Mouse (Mus musculus) layer of hippocampus, postnatal 10 days (tissue): ENCODE results near the gene Nrde2. TPM values are rescaled to one million over a fixed set of nuclear protein-coding genes. Genes with fewer than 3 reads are reported as not detected.

Source experiments
- DNase-seq, 2 experiments: peaks; one replicate each; pipeline ENCODE4 v3.0.0; 2021; ENCODE audit warnings: low spot score in 2 of 2
- total RNA-seq, 2 experiments: library from RNA; stranded (reverse); gene quantifications; 2 replicates each; pipeline ENCODE4 v1.2.3; 2021

Gene Nrde2
- total RNA-seq, 2 experiments from 2014 or later, result 17.1 to 19.0 TPM

DNA sequence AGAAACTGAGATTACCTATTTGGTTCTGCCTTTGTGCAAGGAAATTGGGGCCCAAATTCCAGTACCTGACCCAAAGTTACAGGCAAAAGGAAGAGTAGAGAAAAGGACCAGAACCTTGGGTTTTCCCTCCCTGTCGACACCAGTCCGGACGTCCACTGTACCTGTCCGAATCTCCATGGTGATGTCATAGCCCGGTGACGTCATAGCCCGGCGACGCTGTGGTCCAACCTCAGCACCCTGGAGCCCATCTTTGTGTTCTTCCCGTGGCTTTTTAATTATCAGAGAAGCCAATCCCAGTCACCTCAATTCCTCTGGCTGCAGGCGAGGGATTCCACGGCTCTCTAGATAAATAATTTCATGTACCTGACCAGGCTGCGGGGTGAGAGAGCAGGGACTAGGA is 21.3 kb upstream of the Nrde2 start:
- DNase-seq, result no peak

- DNase-seq, result no peak
Observed at GRCm38 (mm10) chr12:100178898-100179440, 19.5 kb upstream of the Nrde2 start.

DNA sequence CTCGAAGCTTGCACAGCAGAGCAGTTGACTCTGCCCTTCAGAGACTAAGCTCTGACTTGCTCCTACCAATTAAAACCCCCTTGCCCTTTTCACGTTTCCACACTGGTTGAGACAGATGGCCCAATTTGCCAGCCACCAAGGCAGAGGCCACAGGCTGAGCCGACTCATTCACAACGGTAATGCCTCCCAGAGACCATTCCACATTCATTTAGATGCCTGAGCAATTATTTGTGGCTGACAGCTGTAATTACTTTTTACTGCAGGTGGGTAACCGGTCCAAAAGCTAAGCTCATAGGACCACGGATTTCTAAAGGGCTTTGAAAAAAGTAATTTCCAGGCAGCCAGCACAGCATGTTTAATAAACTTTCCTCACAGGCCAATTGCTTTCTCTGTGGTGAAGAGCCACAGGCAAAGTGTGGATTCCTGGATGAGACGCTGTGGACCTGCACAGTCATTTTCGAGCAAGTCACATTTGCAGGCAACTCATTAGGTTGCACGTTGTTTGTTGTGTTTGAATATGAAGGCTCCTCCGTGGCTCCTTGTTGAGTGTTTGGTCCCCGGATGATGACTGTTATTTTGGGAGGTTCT is 17.1 kb upstream of the Nrde2 start:
- no peak for DNase-seq

- DNase-seq, result no peak
Observed at GRCm38 (mm10) chr12:100172481-100172880, 13.0 kb upstream of the Nrde2 start.

GRCm38 (mm10) chr12:100167931-100168871 is 8.7 kb upstream of the Nrde2 start:
- no peak for DNase-seq

DNA sequence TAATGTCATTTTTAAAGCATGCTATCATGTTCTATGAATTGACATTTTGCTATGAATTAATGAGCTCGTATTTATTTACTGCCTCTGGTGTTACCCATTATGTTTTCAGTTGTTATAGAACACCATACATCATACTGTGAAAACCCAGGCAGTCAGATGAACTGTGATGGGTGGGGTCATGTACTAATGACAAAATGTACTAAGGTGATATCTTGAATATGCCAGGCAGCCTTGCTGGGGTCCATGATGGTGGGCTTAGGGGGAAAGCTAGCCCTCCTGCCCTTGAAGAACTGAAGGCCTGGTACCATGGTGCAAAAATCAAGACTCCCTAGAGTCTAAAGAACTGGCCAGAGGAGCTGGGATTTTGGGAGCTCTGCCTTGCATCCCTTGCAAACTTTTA is 8.0 kb upstream of the Nrde2 start:
- DNase-seq, result no peak

DNA sequence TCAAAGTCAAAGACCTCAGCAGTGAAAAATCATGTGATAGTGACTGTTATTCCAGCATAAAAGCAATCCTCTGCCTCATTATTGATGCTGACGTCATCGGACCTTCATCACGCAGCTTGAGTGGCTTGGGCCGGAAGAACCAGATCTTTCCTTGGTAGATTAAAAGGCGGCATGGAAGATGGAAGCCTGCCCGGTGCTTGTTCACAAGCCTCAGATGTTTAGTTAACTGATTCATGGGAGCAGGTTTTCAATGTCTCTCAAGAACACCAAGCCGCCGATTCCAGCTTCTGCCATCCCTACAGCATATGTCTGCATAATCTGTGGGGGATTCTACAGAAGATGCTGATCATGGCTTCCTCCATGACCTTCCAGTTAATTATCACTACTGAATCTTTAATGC is 7.5 kb upstream of the Nrde2 start:
- peak; percentile 41 to 53 for DNase-seq

GRCm38 (mm10) chr12:100166177-100166576 is 6.7 kb upstream of the Nrde2 start:
- peak; percentile 73 to 80 for DNase-seq

GRCm38 (mm10) chr12:100164991-100165500 is 5.6 kb upstream of the Nrde2 start:
- DNase-seq, result no peak

DNA sequence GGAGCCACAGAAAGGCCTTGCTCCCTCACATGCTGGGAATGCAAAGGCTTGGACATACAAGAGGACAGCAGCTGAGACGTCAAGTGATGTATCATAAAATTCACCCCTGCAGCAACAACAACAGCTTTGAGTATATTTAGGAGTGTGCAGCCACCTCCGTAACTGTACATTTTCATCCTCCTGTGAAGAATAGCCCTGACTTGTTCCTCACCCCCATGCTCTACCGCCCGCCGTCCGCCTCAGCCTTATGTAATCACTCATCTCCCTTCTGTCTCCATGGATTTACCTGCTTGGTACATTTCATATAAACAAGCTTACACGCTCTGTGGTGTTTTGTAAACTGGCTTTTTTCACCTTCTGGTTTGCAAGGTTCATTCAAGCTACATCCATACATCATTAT is 7.0 kb downstream of the Nrde2 start:
- no peak for DNase-seq

DNA sequence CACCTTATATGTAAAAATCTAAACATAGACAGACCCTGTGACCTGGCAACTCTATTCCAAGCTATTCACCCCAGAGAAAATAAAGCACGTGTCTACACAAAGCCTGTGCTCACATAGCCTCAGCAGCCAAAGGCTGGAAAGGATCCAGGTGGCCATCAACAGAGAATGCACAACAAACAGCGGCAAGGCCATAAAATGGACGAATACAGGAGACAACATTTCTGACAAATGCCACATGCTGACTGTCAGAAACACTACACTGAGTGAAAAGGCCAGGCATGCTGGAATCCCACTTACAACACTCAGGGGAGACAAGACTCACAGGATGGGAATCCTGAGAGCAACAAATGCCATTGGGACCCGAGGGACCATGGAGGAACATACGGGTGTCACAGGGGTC is 15.2 kb downstream of the Nrde2 start:
- no peak for DNase-seq

DNA sequence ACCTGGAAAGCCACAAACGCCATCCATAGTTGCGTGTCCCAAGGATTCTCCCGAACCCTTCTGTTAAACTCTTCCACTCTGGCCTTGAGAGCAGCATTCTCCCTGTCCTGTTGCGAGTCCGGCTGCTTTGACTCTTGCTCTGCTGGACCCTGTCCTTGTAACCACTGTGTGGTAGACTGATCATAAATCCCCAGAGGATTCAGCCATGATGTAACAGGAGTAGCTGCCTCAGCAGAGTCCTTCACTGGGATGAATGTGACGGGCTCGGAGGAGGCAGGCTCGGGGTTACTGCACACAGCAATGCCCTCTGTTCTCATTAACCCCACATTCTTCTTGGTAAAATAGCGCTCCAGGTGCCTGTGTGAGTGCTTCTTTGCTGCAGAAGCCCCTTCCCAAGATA is 15.7 kb downstream of the Nrde2 start:
- no peak for DNase-seq

GRCm38 (mm10) chr12:100142848-100143523 is 16.5 kb downstream of the Nrde2 start:
- DNase-seq, result no peak

DNA sequence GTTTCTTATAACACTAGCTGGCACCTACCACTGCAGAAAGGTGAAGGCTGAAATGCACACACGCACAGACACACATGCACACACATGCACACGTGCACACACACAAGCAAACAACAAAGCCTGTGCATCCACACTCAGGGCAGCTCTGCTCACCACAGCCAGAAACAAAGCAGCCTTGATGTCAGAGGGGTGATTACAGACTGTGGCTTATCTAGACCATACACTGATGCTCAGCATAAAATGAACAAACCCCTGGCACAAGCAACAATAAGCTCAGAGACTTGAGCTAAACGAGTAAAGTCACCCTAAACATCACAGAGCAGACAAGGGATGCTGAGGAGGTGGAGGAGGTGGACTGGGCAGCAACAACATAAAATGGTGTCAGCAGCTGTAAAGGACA is 24.3 kb downstream of the Nrde2 start:
- DNase-seq, result no peak

DNA sequence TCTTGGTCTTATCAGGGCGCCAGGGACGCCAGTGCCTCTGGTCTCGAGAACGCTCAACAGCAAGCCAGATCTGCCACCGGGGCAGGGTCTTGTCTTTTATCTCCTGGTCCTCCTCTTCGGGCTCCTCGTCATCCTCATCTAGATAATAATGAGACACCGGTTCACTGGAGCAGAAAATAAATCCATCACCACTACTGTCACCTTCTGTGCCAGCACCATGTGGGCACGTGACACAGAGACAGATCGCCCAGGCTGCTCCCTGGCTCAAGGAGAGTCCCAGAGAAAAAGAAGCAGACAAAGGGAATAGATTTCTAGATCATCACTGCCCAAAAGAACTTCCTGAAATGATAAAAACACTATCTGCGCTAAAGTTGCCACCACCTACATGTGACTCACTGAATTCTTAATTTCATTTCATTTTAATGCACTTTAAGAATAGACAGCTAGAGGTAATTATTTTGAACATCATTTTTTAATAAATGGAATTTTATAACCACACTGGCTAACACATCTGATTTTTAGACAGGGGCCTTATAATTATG is 25.0 kb downstream of the Nrde2 start:
- DNase-seq, result no peak

DNA sequence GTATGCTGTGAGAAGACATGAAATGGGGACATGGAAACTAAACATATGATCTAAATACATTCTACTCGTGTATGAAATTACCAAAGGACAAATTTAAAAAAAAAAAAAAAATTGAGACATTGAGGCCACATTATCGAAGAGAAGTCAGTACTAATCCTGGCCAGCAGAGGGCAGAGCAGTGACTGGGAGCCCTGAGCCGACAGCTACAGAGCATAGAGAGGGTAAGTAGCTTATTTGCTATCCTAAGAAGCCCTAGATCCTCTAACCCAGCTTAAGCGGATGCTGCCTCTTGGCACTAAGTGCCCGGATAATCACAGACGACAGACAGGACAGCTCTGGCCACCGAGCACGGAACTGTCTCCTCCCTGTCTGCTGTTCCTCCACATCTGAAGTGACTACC is 27.8 kb downstream of the Nrde2 start:
- peak; percentile 78 to 83 for DNase-seq

GRCm38 (mm10) chr12:100131167-100131566 is 28.3 kb downstream of the Nrde2 start:
- DNase-seq, result no peak

- DNase-seq, result no peak
Observed at GRCm38 (mm10) chr12:100128961-100129360, 30.5 kb downstream of the Nrde2 start.

DNA sequence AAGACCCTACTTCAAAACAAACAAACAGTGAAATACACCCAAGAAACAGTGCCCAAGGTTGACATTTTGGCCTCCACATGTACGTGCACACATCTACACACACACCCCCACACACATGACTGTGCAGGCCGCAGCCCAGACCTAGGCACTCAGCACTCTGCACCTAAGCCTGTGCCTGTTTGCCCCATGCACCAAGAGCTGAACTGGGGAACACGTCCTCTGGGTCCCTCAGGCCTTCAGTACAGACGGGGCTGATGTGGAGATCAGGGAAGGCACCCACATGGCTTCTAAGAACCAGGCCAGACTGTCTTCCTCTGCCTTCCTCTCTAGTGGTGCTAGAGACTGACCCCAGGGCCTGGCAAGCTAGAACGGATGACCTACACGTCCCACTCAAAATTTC is 30.9 kb downstream of the Nrde2 start:
- no peak for DNase-seq

GRCm38 (mm10) chr12:100127866-100128480 is 31.5 kb downstream of the Nrde2 start:
- DNase-seq, result peak in 1 of 2 experiments; percentile 23
